Mouse (Mus musculus): ENCODE measurements at regions not wholly inside any gene's neighbourhood (a gene's known extent, or its start where the extent isn't known, plus 50 kb on each side); places are given as distances from the start of the nearest gene placed in this dataset.
A peak's percentile ranks its signal among the peaks of the same experiment; 100 is the strongest.

DNA sequence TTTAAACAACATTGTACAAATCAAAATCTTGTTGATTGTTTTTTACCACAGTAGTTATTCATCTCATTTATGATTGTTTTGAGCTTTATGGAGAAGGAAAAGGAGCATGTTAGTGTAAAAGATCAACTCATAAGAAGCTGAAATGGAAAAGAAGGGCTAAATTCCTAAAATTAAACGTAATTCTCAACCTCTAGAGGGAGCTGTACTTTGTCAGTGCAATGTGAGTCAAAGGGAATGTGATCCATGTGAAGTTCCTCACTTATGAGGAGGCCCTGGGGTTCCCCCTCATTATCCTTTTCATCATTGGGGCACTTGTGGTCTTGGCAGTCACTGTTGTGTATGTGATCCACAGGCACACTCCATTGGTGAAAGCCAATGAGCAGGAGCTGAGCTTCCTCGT, 54.0 kb upstream of the Vmn2r7 start:
- TF ChIP-seq CTCF (IDR thresholded peaks at IDR 0.05; ENCODE audit: borderline replicate concordance, extremely low read depth, insufficient read depth, insufficient read length) (no peak), POLR2A (IDR thresholded peaks at IDR 0.05; ENCODE audit: borderline replicate concordance, extremely low read depth, insufficient read depth, insufficient read length, poor library complexity, severe bottlenecking) (no peak)
- no peak for DNase-seq (ENCODE audit: low read depth)

DNA sequence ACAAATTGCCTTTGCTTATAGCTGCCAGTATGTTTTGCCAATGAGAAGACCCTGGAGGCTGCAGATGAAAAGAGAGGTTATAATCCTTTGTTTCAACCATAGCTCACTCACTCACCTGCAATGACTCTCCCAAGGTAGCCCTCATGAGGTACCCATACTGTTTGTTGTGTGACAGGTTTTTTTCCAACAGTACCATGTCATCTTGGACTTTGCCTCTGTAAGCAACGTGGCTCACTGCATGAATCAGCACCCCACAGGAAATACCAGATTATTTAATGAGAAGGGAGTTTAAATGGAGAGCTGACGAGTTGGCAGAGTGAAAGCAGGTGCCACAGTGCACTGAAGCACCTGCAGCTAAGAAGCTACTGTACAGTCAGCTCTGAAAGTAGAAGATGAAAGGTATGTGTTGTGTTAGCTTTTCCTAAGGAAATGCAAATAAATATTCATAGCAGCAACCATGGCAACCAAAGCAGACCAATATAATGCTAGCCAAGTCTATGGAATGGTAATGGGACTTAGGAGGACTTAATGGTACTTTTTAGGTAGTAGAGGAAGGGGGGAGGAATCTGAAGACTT, 56.8 kb upstream of the Vmn2r7 start:
- no peak for TF ChIP-seq CTCF (IDR thresholded peaks at IDR 0.05; ENCODE audit: borderline replicate concordance, extremely low read depth, insufficient read depth, insufficient read length)
- no peak for TF ChIP-seq POLR2A (IDR thresholded peaks at IDR 0.05; ENCODE audit: borderline replicate concordance, extremely low read depth, insufficient read depth, insufficient read length, poor library complexity, severe bottlenecking)
- no peak for DNase-seq (ENCODE audit: low read depth)

DNA sequence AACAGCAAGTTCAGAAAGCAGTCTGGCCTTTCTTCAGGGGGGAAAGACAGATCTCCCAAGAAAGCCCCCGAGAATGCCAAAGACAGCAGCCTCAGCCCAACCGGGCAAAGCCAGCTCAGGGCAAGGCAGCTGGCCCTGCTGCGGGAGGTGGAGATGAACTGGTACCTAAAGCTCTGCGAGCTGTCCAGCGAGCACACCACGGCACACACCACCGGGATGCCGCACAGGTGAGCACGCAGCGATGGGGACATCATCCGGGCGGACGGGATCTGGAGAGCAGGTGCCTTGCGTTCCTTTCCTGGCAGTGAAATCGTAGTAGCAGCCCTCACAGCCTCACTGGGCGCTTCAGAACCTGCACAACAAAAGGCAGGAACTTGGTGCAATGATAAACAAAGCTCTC, 104.7 kb upstream of the Vmn2r7 start:
- TF ChIP-seq CTCF (IDR thresholded peaks at IDR 0.05; ENCODE audit: borderline replicate concordance, extremely low read depth, insufficient read depth, insufficient read length): no peak
- TF ChIP-seq POLR2A (IDR thresholded peaks at IDR 0.05; ENCODE audit: borderline replicate concordance, extremely low read depth, insufficient read depth, insufficient read length, poor library complexity, severe bottlenecking): no peak
- DNase-seq (ENCODE audit: low read depth): peak; percentile 30

DNA sequence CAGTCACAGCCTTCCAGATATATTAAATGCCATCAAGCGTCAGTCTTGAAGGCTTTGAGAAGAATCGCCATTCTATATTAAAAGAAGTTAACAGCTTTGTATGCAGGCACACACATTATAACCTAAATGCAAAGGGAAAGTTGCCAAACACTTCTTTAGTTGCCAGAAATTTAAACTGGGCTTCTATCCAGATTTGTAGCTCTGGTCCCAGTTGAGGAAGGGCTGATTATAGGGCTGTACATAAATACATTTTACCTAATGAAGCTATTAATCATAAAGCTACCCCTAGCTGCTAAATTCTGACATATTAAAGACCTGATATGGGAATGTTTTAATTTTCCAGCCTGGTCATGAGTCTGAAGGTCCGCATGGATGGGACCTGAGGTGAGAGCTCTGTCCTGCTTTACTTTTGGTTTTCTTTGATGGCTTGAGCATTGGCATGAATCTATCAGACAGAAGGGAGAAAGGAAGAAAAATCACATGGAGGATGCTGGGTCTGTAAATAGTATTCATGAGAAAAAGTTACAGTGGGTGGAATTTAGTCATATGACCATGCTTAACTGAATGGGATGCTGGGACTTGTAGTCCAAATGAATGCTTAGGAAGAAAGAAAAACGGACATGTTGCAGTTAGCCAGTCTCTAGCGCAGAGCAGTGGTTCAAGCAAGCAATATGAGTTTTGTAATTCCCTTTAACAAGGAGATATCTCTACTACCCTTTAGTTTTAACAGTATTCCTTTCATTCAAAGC, 120.3 kb upstream of the Vmn2r7 start:
- DNase-seq (ENCODE audit: low read depth): peak; percentile 58
- TF ChIP-seq POLR2A (IDR thresholded peaks at IDR 0.05; ENCODE audit: borderline replicate concordance, extremely low read depth, insufficient read depth, insufficient read length, poor library complexity, severe bottlenecking) (no peak), CTCF (IDR thresholded peaks at IDR 0.05; ENCODE audit: borderline replicate concordance, extremely low read depth, insufficient read depth, insufficient read length) (no peak)

DNA sequence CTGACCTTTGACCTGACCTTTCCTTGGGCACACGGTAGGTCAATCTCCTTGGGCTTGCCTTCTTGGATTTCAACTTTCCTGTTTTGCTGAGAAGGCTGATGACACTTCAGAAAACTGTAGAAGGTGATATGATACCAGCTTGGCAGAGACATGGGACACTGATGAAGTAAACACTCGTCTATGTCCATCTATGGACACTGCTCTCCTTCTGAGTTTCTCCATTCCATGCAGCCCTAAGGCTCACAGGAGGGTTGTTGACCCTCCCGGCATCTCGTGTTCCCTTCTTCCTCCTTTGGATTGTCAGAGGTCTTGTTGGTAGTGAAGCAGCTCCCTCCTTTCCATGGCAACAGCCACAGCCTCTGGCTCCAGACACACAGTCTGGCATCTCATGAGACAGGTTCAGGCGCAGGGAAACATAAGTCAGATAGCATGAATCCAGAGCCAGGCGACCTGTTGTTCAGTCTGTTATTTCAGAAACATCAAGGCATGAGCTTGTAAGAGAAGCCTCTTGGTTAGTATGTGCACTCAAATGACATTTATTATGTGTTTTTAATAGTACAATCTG, 120.9 kb upstream of the Vmn2r7 start:
- peak; percentile 47 for DNase-seq (ENCODE audit: low read depth)

DNA sequence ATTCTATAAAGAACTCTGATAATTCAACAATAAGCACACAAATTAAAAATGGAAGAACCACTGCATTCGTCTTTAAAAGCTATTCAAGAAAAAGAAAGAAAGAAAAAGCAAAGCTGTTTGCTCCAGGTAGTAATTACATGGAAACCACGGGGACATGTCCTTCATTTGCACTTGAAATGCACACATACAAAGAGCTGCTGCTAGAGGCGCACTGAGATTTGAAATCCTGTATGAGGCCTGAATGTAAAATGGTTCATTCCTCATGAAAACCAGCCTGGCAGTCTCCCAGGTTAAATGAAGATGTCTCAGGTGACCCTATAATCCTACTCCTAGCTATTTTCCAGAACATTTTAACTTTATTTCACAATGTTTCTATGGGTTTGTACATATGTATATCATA, 123.7 kb upstream of the Vmn2r7 start:
- TF ChIP-seq CTCF (IDR thresholded peaks at IDR 0.05; ENCODE audit: borderline replicate concordance, extremely low read depth, insufficient read depth, insufficient read length) (no peak), POLR2A (IDR thresholded peaks at IDR 0.05; ENCODE audit: borderline replicate concordance, extremely low read depth, insufficient read depth, insufficient read length, poor library complexity, severe bottlenecking) (no peak)
- DNase-seq (ENCODE audit: low read depth): peak; percentile 64

More for the DNA sequence above, 120.9 kb upstream of the Vmn2r7 start:
- TF ChIP-seq POLR2A (IDR thresholded peaks at IDR 0.05; ENCODE audit: borderline replicate concordance, extremely low read depth, insufficient read depth, insufficient read length, poor library complexity, severe bottlenecking): no peak
- TF ChIP-seq CTCF (IDR thresholded peaks at IDR 0.05; ENCODE audit: borderline replicate concordance, extremely low read depth, insufficient read depth, insufficient read length): no peak

DNA sequence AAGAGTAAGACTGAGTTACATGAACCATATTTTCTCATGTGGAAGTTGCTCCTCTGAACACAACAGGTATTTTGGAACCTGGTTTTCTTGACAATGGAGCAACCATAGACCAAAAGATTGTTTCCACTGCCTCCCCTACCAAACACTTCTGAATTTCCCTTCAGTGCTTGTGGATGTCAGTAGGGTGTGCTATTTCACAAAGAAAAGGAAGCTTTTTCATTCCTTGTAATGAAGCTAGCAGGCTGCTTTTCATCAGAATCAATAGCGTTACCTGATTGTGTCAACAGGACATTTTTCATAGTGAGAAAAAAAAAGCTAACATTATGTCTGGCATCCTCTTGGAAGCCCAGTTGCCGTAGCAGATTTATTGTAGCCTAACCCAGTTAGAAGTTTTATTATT, 124.8 kb upstream of the Kcnab1 start:
- peak; percentile 46 for DNase-seq (ENCODE audit: low read depth)

DNA sequence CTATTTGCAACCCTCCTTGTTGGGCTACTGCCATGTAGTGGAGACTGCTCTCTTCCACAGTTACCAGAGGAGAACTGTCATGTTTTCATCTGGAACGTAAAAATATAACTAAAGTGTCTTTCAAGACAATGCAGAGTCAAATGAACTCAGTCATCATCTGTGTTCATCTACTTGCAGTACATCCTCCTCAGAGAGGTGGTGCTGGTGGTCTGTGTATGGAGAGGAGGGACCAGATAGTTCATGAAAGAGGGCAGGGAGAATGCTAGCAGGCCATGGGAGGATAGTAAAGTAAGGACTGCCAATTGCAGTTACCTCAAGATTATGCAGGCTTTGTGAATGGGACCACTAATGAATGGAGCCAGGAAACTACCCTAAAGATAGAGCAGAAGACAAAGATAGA, 121.5 kb upstream of the Kcnab1 start:
- DNase-seq (ENCODE audit: low read depth): peak; percentile 34

More for the DNA sequence above, 124.8 kb upstream of the Kcnab1 start:
- no peak for TF ChIP-seq POLR2A (IDR thresholded peaks at IDR 0.05; ENCODE audit: borderline replicate concordance, extremely low read depth, insufficient read depth, insufficient read length, poor library complexity, severe bottlenecking)
- peak; percentile 25; the same call in 1 of the 2 replicates for TF ChIP-seq CTCF (IDR thresholded peaks at IDR 0.05; ENCODE audit: borderline replicate concordance, extremely low read depth, insufficient read depth, insufficient read length)

DNA sequence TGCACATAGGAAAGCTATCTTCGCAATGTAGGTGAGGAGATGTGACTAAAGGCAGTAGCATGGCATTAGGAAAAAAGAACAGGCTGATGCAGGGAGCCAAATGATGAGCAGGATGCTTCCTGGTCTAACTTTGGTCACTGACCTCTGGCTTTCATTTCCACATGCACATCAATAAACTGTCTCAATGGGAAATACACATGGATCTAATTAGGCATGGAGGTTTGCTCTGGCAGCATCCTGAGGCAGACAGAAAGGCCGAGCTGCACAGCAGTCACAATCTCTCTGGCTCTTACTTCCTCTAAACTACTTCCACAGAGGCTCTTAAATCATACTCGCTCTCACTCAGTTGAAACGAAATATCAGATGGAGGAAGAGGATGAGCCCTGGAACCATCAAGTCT, 112.7 kb upstream of the Kcnab1 start:
- no peak for DNase-seq (ENCODE audit: low read depth)
- TF ChIP-seq POLR2A (IDR thresholded peaks at IDR 0.05; ENCODE audit: borderline replicate concordance, extremely low read depth, insufficient read depth, insufficient read length, poor library complexity, severe bottlenecking): no peak
- TF ChIP-seq CTCF (IDR thresholded peaks at IDR 0.05; ENCODE audit: borderline replicate concordance, extremely low read depth, insufficient read depth, insufficient read length): no peak

More for the DNA sequence above, 121.5 kb upstream of the Kcnab1 start:
- peak; percentile 41; the same call in 1 of the 2 replicates for TF ChIP-seq CTCF (IDR thresholded peaks at IDR 0.05; ENCODE audit: borderline replicate concordance, extremely low read depth, insufficient read depth, insufficient read length)
- no peak for TF ChIP-seq POLR2A (IDR thresholded peaks at IDR 0.05; ENCODE audit: borderline replicate concordance, extremely low read depth, insufficient read depth, insufficient read length, poor library complexity, severe bottlenecking)

DNA sequence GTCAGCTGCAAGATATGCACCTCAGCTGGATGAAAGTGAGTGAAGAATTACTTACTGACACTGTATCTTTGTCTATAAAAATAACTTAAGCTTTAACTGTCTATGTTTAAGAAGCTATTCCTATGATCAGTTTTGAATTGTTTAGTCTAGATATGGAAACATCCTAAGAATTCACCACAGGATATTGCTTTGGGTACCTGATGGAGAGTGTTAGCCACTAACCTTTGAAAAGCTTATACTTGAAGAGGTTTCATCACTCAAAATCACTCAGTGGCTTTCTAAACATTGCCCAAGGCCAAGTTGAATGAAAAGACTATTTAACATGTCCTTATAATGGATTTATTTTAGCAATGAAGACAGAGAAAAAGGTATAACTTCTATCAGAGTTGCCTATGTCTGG, 111.6 kb upstream of the Kcnab1 start:
- TF ChIP-seq POLR2A (IDR thresholded peaks at IDR 0.05; ENCODE audit: borderline replicate concordance, extremely low read depth, insufficient read depth, insufficient read length, poor library complexity, severe bottlenecking): no peak
- TF ChIP-seq CTCF (IDR thresholded peaks at IDR 0.05; ENCODE audit: borderline replicate concordance, extremely low read depth, insufficient read depth, insufficient read length): no peak

DNA sequence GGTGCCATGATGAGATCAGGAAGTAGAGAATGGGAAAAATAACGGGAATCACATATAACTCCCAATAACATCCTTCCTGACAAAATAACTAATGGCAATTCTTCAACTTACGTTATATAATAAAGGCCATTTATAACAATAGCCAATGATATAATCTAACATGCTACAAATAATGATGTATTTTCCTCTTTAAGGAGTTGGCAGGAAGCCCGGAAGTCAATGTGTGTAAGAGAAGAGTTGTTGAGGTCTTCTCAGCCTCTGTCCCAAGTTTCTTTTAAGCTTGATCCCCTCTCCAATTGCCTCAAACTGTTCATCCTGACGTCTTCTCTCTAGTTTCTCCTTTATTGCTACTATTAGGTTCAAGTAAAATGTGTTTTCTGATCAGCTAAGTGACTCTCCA, 108.1 kb upstream of the Kcnab1 start:
- DNase-seq (ENCODE audit: low read depth): no peak
- TF ChIP-seq POLR2A (IDR thresholded peaks at IDR 0.05; ENCODE audit: borderline replicate concordance, extremely low read depth, insufficient read depth, insufficient read length, poor library complexity, severe bottlenecking): no peak
- no peak for TF ChIP-seq CTCF (IDR thresholded peaks at IDR 0.05; ENCODE audit: borderline replicate concordance, extremely low read depth, insufficient read depth, insufficient read length)

More for the DNA sequence above, 111.6 kb upstream of the Kcnab1 start:
- DNase-seq (ENCODE audit: low read depth): no peak

Data from brain, embryonic 14.5 days (tissue).